Mouse (Mus musculus) heart, adult 2 months (tissue): ENCODE measurements around the gene Nppb. TPM values are rescaled to one million over a fixed set of nuclear protein-coding genes. Genes with fewer than 3 reads are reported as not detected.

ENCODE experiments used
- DNase-seq, 2 experiments: peaks; one replicate each; pipeline ENCODE4 v3.0.0; 2021
- H3K27ac ChIP-seq: fragments of 200-600 bp; 2 replicates; pipeline ENCODE4 v1.8.1; 2022
- H3K27me3 ChIP-seq: fragments of 200-500 bp; 2 replicates; pipeline ENCODE4 v1.6.1; 2012; ENCODE audit warnings: mild to moderate bottlenecking, low read length, inconsistent platforms, mixed read lengths; ENCODE audit not compliant: control insufficient read depth, insufficient read depth
- H3K36me3 ChIP-seq: fragments of 200-500 bp; 2 replicates; pipeline ENCODE4 v1.6.1; 2012; ENCODE audit warnings: low read length, inconsistent platforms; ENCODE audit not compliant: control insufficient read depth, insufficient read depth
- H3K4me1 ChIP-seq: fragments of 200-500 bp; 2 replicates; pipeline ENCODE4 v1.6.1; 2011; ENCODE audit warnings: low read length; ENCODE audit not compliant: control insufficient read depth, insufficient read depth
- H3K4me3 ChIP-seq: fragments of 200-600 bp; 2 replicates; pipeline ENCODE4 v1.8.1; 2022
- H3K79me2 ChIP-seq: fragments of 200-500 bp; replicated peaks from 2 replicates; pipeline ENCODE4 v1.6.1; 2012; ENCODE audit warnings: mild to moderate bottlenecking, inconsistent platforms, low read length, moderate library complexity, mixed read lengths; ENCODE audit not compliant: control insufficient read depth, insufficient read depth
- H3K9ac ChIP-seq: fragments of 200-500 bp; 2 replicates; pipeline ENCODE4 v1.6.1; 2012; ENCODE audit warnings: low read depth, mild to moderate bottlenecking, control low read depth, inconsistent platforms, low read length, mixed read lengths
- CTCF ChIP-seq: fragments of 200-600 bp; IDR thresholded peaks from 2 replicates; pipeline ENCODE4 v1.8.1; 2022; ENCODE audit warnings: antibody characterized with exemption, mild to moderate bottlenecking, moderate library complexity
- EP300 ChIP-seq: fragments of 200-500 bp; IDR thresholded peaks from 2 replicates; pipeline ENCODE4 v1.6.1; 2011; ENCODE audit warnings: low read depth, low read length, control low read depth; ENCODE audit not compliant: insufficient read depth
- POLR2A ChIP-seq: fragments of 200-500 bp; IDR thresholded peaks from 2 replicates; pipeline ENCODE4 v1.6.1; 2011; ENCODE audit warnings: mild to moderate bottlenecking, low read depth, low read length, control low read depth; ENCODE audit not compliant: insufficient read depth
- WGBS: fragments of 180-500 bp; shearing (Covaris S2); methylation state at CpG from one replicate; pipeline ENCODE4 v1.1.7; 2018; 5-methylcytosine and 5-hydroxymethylcytosine counted together
- intact Hi-C: fragments of 180-260 bp; cut with DNase I; formaldehyde crosslinking; loops from one replicate; pipeline ENCODE4 v1.15.1; 2025
- polyA plus RNA-seq: library from polyadenylated mRNA; depleted of rRNA; stranded (reverse); fragments of >200 nt; gene quantifications from 2 replicates; pipeline ENCODE4 v1.2.3, GENCODE M21; 2012
- total RNA-seq, 2 experiments: library from RNA; stranded (reverse); gene quantifications; 2 replicates each; pipeline ENCODE4 v1.2.3; 2021

Nppb gene
- total and polyA plus RNA-seq, 3 experiments: 117 to 262 (median 204) TPM

DNA sequence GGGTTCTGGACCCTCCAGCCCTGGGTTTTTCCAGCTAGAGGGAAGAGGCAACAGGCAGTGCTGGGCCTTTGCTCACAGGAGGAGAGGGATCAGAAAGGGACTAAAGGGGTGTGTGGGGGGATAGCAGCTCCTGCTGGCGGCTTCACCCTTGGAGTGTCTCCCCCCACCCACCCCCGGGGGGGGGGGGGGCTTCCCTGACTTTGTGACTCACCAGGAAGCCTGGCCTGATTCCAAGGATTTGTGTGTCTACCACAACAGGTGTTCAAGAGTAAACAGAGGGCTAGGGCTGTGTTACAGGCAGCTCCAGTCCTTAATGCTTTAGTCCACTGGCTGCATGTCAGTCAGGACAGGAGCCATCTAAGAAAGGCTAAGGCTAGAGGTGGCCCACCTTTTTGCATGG is 38.1 kb upstream of the Nppb start:
- Histone ChIP-seq H3K79me2 (no peaks in the 10 kb centered on the region), H3K9ac (no peak overlapping the region), H3K36me3 (peaks cover 16% of the 10 kb centered on the region), H3K4me1 (peaks cover 6% of the 10 kb centered on the region; the same call in 1 of the 2 replicates), H3K4me3 (no peak overlapping the region), H3K27ac (no peak overlapping the region), H3K27me3 (no peaks in the 10 kb centered on the region)
- 40% methylated on average over 2 of the region's 2 CpGs for WGBS
- no peak for TF ChIP-seq EP300
- TF ChIP-seq CTCF: no peak
- TF ChIP-seq POLR2A: no peak
- intact Hi-C loops: no loop called here
- no peak for DNase-seq

DNA sequence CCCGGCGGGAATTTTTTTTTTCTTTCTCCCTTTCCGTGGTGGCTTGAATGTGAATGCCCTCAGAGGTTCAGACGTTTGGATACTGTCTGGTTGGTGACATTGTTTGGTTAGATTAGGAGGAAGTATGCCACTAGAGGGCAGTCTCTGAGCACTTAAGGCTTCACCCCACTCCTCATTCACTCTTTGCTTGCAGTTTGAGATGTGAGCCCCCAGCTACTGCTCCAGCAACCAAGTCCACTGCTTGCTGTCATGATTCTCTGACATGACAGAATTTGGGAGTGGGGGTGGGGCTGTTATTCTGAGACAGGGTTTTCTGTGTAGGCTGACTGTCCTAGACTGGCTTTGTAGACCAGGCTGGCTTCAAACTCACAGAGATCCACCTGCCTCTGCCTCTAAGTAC is 32.0 kb upstream of the Nppb start:
- no peak for DNase-seq
- H3K27ac ChIP-seq: no peak overlapping the region

DNA sequence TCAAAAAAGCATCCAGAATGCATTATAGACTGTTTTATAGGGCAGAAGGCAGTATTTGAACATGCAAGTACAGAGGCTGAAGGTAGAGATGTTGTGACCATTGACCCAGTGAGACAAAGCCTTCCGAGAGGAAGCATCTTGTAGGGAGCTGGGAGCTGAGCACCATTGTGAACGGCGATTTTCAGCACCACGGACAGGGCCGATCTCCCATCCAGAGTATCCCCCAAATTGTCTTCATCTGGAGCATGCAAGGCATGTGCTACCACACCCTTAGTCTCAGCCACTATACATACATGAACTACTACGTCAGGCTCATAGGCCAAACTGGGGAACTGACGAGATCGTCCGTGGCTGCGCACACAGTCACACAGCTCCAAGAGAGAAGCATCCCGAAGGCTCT is 28.4 kb upstream of the Nppb start:
- no peak for DNase-seq
- Histone ChIP-seq H3K36me3 (no peaks in the 10 kb centered on the region), H3K4me3 (no peak overlapping the region), H3K9ac (no peak overlapping the region), H3K79me2 (no peaks in the 10 kb centered on the region), H3K27me3 (no peaks in the 10 kb centered on the region), H3K4me1 (no peaks in the 10 kb centered on the region), H3K27ac (no peak overlapping the region)
- 39% methylated on average over 11 of the region's 11 CpGs for WGBS
- TF ChIP-seq POLR2A: no peak
- no peak for TF ChIP-seq EP300
- TF ChIP-seq CTCF: no peak
- intact Hi-C loops: no loop called here

More for the DNA sequence above, 32.0 kb upstream of the Nppb start:
- no peak overlapping the region for H3K9ac ChIP-seq
- H3K4me1 ChIP-seq: no peaks in the 10 kb centered on the region
- no peaks in the 10 kb centered on the region for H3K36me3 ChIP-seq
- H3K27me3 ChIP-seq: no peaks in the 10 kb centered on the region
- WGBS: 7% methylated on average over 4 of the region's 4 CpGs
- TF ChIP-seq POLR2A (no peak), CTCF (peak; percentile 78)
- intact Hi-C loops: loop anchor here (2.0 kb wide), 1 partner anchor 35 kb away; no protein-coding TSS in a partner anchor
- H3K79me2 ChIP-seq: no peaks in the 10 kb centered on the region
- no peak overlapping the region for H3K4me3 ChIP-seq

DNA sequence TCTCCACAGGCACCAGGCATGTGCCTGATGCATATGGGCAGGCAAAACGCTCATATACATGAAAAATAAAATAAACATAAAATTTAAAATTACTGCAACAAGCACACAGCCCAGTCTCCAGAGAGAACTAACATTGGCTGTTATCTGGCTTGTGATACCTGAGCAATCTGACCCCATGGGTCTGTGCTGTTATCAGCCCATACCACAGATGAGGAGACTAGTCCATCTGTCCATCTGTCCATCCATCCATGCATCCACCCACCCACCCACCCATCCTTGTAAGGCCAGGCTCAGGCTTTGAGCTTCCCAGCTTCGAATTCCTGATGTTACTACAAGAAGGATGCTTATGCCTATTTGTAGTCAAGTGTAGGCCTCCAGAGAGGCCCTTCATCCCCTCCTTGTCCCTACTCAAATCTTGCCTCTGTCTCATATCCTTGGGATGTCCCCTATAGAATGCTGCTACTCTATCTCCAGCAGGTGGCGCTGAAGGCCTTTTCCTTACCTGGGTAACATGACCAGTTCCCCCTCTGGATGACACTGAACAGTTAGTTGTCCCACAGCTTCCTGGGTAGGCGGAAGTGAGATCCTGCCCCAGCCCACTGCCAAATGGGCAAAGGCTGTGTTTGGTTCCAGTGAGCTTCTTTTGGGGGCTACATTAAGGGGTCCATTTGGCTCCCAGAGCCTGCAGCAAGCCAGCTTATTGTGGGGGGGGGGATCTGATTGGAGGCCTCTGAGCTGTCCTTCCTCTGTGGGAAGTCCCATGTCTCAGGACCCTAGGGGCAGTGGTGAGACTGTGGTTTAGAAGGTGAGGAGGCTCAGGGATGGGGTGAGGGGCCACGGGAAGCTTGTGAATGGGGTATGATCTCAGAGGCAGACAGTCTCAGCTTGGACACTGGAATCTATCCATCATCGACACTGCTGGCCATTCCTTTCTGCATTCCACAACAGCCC is 25.4 kb upstream of the Nppb start:
- no peaks in the 10 kb centered on the region for H3K36me3 ChIP-seq
- no peak overlapping the region for H3K4me3 ChIP-seq
- no peaks in the 10 kb centered on the region for H3K27me3 ChIP-seq
- no peak overlapping the region for H3K9ac ChIP-seq
- no peaks in the 10 kb centered on the region for H3K79me2 ChIP-seq
- H3K27ac ChIP-seq: no peak overlapping the region
- DNase-seq: peak; percentile 61 to 68
- TF ChIP-seq EP300: peak; percentile 81; the same call in 1 of the 2 replicates
- TF ChIP-seq CTCF: peak; percentile 82
- TF ChIP-seq POLR2A: no peak
- H3K4me1 ChIP-seq: peaks cover 3% of the 10 kb centered on the region
- intact Hi-C loops: loop anchor here (1.0 kb wide), 1 partner anchor 48 kb away; no protein-coding TSS in a partner anchor
- 27% methylated on average over 6 of the region's 6 CpGs for WGBS

DNA sequence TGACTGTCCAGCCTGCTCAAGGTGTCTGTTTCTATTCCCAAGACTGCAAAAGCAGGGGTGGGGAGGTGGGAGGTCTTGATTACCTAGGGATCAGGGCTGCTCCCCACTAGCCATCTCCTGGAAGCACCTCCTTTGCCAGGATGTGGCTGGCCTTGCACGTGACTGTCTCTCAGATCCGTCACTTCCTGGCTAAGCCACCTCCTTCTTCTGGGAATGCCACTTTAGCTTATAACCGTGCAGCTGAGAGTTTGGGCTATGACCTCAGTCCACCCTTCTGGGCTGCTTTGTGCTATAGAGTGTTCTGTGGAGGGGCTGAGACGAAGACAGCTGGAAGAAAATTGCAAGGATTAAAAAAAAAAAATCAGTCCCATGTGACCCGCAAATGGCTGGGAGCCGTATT is 22.8 kb upstream of the Nppb start:
- Histone ChIP-seq H3K4me1 (peaks cover 4% of the 10 kb centered on the region), H3K27me3 (no peaks in the 10 kb centered on the region), H3K9ac (peak overlapping the region; percentile 8; the same call in 1 of the 2 replicates), H3K79me2 (no peaks in the 10 kb centered on the region), H3K36me3 (no peaks in the 10 kb centered on the region), H3K27ac (peak overlapping the region; percentile 76), H3K4me3 (peak overlapping the region; percentile 12; the same call in 1 of the 2 replicates)
- 30% methylated on average over 6 of the region's 6 CpGs for WGBS
- peak; percentile 74 for TF ChIP-seq POLR2A
- TF ChIP-seq EP300: 0 out of 2 replicates have a peak, but pooled peaks have one; percentile 10
- no peak for TF ChIP-seq CTCF
- peak in 1 of 2 experiments; percentile 55 for DNase-seq
- intact Hi-C loops: loop anchor here (2.0 kb wide), 1 partner anchor 22 kb away; the partner anchor contains the start of gene Nppb

DNA sequence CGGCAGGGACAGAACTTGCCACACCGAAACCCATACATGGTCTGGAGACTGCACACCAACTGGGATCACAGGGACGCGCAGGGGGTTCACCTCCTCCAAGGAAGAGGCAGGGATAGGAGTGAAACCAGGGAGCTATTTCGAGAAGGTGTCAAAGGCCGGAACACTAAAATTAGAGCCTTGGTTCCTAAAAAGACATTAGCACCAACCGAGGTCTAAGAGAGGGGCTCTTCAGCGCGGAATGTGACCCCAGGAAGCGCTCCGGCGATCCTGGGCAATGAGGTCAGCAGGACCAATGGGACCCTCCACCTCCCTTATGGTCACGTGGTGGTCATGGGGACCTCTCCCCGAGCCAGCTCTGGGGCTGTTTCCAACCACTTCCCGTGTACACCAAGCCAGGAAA is 22.0 kb upstream of the Nppb start:
- H3K4me3 ChIP-seq: no peak overlapping the region
- intact Hi-C loops: loop anchor here (2.0 kb wide), 1 partner anchor 21 kb away; the partner anchor contains the start of gene Nppb
- peak; percentile 56 to 78 for DNase-seq
- 69% methylated on average over 15 of the region's 15 CpGs for WGBS
- H3K27ac ChIP-seq: peak overlapping the region; percentile 76
- TF ChIP-seq CTCF: no peak
- peak; percentile 38; the same call in 1 of the 2 replicates for TF ChIP-seq POLR2A
- peak; percentile 80 for TF ChIP-seq EP300
- H3K36me3 ChIP-seq: no peaks in the 10 kb centered on the region
- H3K9ac ChIP-seq: peak overlapping the region; percentile 39; the same call in 1 of the 2 replicates
- H3K27me3 ChIP-seq: no peaks in the 10 kb centered on the region
- no peaks in the 10 kb centered on the region for H3K79me2 ChIP-seq
- peaks cover 4% of the 10 kb centered on the region for H3K4me1 ChIP-seq
